Mouse (Mus musculus): ENCODE data around the gene Pdap1. TPM values are rescaled to one million over a fixed set of nuclear protein-coding genes. Genes with fewer than 3 reads are reported as not detected.
A peak's percentile ranks its signal among the peaks of the same experiment; 100 is the strongest.

Pdap1 gene
- polyA plus RNA-seq, 1 experiment from 2014 or later, result 34.0 TPM

GRCm38 (mm10) chr5:145116916-145117315 is 23.1 kb downstream of the Pdap1 start:
- 32% methylated on average over 10 of the region's 10 CpGs for WGBS (ENCODE audit: insufficient replicate concordance)
- Histone ChIP-seq H3K4me1 (ENCODE audit: insufficient read depth) (peaks cover 10% of the 10 kb centered on the region), H3K36me3 (replicated peaks; ENCODE audit: insufficient read depth, low read length) (peaks cover 9% of the 10 kb centered on the region; the same call in 1 of the 2 replicates), H3K27ac (ENCODE audit: low read depth) (peak overlapping the region; percentile 90), H3K27me3 (ENCODE audit: insufficient read depth, low read length) (no peaks in the 10 kb centered on the region), H3K9me3 (ENCODE audit: low read length) (no peaks in the 10 kb centered on the region), H3K4me3 (ENCODE audit: low read depth, low read length) (peak overlapping the region; percentile 66), H3K9ac (replicated peaks) (peak overlapping the region; percentile 28; the same call in 1 of the 2 replicates), H3K4me2 (ENCODE audit: low read depth, low read length) (peak overlapping the region; percentile 83)
- peak; percentile 16; the same call in 1 of the 2 replicates for ATAC-seq
- peak; percentile 72 for DNase-seq
- TF ChIP-seq CTCF (IDR thresholded peaks at IDR 0.05; ENCODE audit: low read depth) (peak; percentile 78), EP300 (IDR thresholded peaks at IDR 0.05; ENCODE audit: low read depth) (no peak)

- ATAC-seq (peak; percentile 14), DNase-seq (peak; percentile 52)
- Histone ChIP-seq H3K9me3 (ENCODE audit: low read length) (no peaks in the 10 kb centered on the region), H3K4me3 (ENCODE audit: low read depth, low read length) (peak overlapping the region; percentile 66), H3K4me2 (ENCODE audit: low read depth, low read length) (peak overlapping the region; percentile 83), H3K36me3 (replicated peaks; ENCODE audit: insufficient read depth, low read length) (peaks cover 5% of the 10 kb centered on the region; the same call in 1 of the 2 replicates), H3K9ac (replicated peaks) (peak overlapping the region; percentile 82; the same call in 1 of the 2 replicates), H3K27ac (ENCODE audit: low read depth) (peak overlapping the region; percentile 90), H3K4me1 (ENCODE audit: insufficient read depth) (peaks cover 10% of the 10 kb centered on the region), H3K27me3 (ENCODE audit: insufficient read depth, low read length) (no peaks in the 10 kb centered on the region)
- TF ChIP-seq CTCF (IDR thresholded peaks at IDR 0.05; ENCODE audit: low read depth) (no peak), EP300 (IDR thresholded peaks at IDR 0.05; ENCODE audit: low read depth) (peak; percentile 56; the same call in 1 of the 2 replicates)
- WGBS (ENCODE audit: insufficient replicate concordance), result 9% methylated on average over 4 of the region's 4 CpGs
These were observed 23.7 kb downstream of the Pdap1 start for GRCm38 (mm10) chr5:145116316-145116715.

GRCm38 (mm10) chr5:145115736-145116135 is 24.3 kb downstream of the Pdap1 start:
- peaks cover 10% of the 10 kb centered on the region for H3K4me1 ChIP-seq (ENCODE audit: insufficient read depth)
- 63% methylated on average over 5 of the region's 5 CpGs for WGBS (ENCODE audit: insufficient replicate concordance)
- peak overlapping the region; percentile 90 for H3K27ac ChIP-seq (ENCODE audit: low read depth)
- TF ChIP-seq EP300 (IDR thresholded peaks at IDR 0.05; ENCODE audit: low read depth) (no peak), CTCF (IDR thresholded peaks at IDR 0.05; ENCODE audit: low read depth) (no peak)
- H3K36me3 ChIP-seq (replicated peaks; ENCODE audit: insufficient read depth, low read length), result 0 out of 2 replicates have a peak, but pooled peaks cover 3% of the 10 kb centered on the region
- ATAC-seq (no peak), DNase-seq (no peak)
- H3K9me3 ChIP-seq (ENCODE audit: low read length), result no peaks in the 10 kb centered on the region
- peak overlapping the region; percentile 82; the same call in 1 of the 2 replicates for H3K9ac ChIP-seq (replicated peaks)
- H3K4me2 ChIP-seq (ENCODE audit: low read depth, low read length), result peak overlapping the region; percentile 83
- peak overlapping the region; percentile 66 for H3K4me3 ChIP-seq (ENCODE audit: low read depth, low read length)
- no peaks in the 10 kb centered on the region for H3K27me3 ChIP-seq (ENCODE audit: insufficient read depth, low read length)

- H3K27ac ChIP-seq (ENCODE audit: low read depth), result peak overlapping the region; percentile 90
- peak; percentile 74 for DNase-seq
These were observed 25.2 kb downstream of the Pdap1 start for GRCm38 (mm10) chr5:145114606-145115473.

GRCm38 (mm10) chr5:145114071-145114605 is 25.9 kb downstream of the Pdap1 start, which contains the start of gene Arpc1b:
Gene Arpc1b (plus strand): TSS chr5:145114215.
- Histone ChIP-seq H3K27me3 (ENCODE audit: insufficient read depth, low read length) (no peaks in the 10 kb centered on the region), H3K4me3 (ENCODE audit: low read depth, low read length) (peak within 1 kb of the TSS; percentile 66), H3K4me1 (ENCODE audit: insufficient read depth) (peaks cover 10% of the 10 kb centered on the region), H3K4me2 (ENCODE audit: low read depth, low read length) (peak within 1 kb of the TSS; percentile 83), H3K36me3 (replicated peaks; ENCODE audit: insufficient read depth, low read length) (peaks cover 4% of the 10 kb centered on the region; the same call in 1 of the 2 replicates), H3K9me3 (ENCODE audit: low read length) (no peaks in the 10 kb centered on the region), H3K9ac (replicated peaks) (peak within 1 kb of the TSS; percentile 82), H3K27ac (ENCODE audit: low read depth) (peak within 1 kb of the TSS; percentile 90)
- DNase-seq (peak; percentile 85), ATAC-seq (peak; percentile 73)
- 0% methylated on average over 28 of the region's 53 CpGs for WGBS (ENCODE audit: insufficient replicate concordance)
- TF ChIP-seq CTCF (IDR thresholded peaks at IDR 0.05; ENCODE audit: low read depth), result no peak
- TF ChIP-seq EP300 (IDR thresholded peaks at IDR 0.05; ENCODE audit: low read depth), result no peak

More at GRCm38 (mm10) chr5:145114606-145115473, 25.2 kb downstream of the Pdap1 start:
- H3K27me3 ChIP-seq (ENCODE audit: insufficient read depth, low read length), result no peaks in the 10 kb centered on the region
- H3K4me1 ChIP-seq (ENCODE audit: insufficient read depth), result peaks cover 10% of the 10 kb centered on the region
- 10% methylated on average over 36 of the region's 40 CpGs for WGBS (ENCODE audit: insufficient replicate concordance)
- H3K4me2 ChIP-seq (ENCODE audit: low read depth, low read length), result peak overlapping the region; percentile 83
- H3K9ac ChIP-seq (replicated peaks), result peak overlapping the region; percentile 82
- peak; percentile 62 for ATAC-seq
- 0 out of 2 replicates have a peak, but pooled peaks cover 3% of the 10 kb centered on the region for H3K36me3 ChIP-seq (replicated peaks; ENCODE audit: insufficient read depth, low read length)
- TF ChIP-seq EP300 (IDR thresholded peaks at IDR 0.05; ENCODE audit: low read depth), result no peak
- TF ChIP-seq CTCF (IDR thresholded peaks at IDR 0.05; ENCODE audit: low read depth), result no peak
- no peaks in the 10 kb centered on the region for H3K9me3 ChIP-seq (ENCODE audit: low read length)
- H3K4me3 ChIP-seq (ENCODE audit: low read depth, low read length), result peak overlapping the region; percentile 66

GRCm38 (mm10) chr5:145113416-145113815 is 26.6 kb downstream of the Pdap1 start:
- 31% methylated on average over 2 of the region's 2 CpGs for WGBS (ENCODE audit: insufficient replicate concordance)
- peak overlapping the region; percentile 90; the same call in 1 of the 2 replicates for H3K27ac ChIP-seq (ENCODE audit: low read depth)
- H3K36me3 ChIP-seq (replicated peaks; ENCODE audit: insufficient read depth, low read length), result peaks cover 8% of the 10 kb centered on the region; the same call in 1 of the 2 replicates
- peak overlapping the region; percentile 83 for H3K4me2 ChIP-seq (ENCODE audit: low read depth, low read length)
- peaks cover 10% of the 10 kb centered on the region for H3K4me1 ChIP-seq (ENCODE audit: insufficient read depth)
- DNase-seq, result no peak
- peak overlapping the region; percentile 66 for H3K4me3 ChIP-seq (ENCODE audit: low read depth, low read length)
- TF ChIP-seq CTCF (IDR thresholded peaks at IDR 0.05; ENCODE audit: low read depth) (no peak), EP300 (IDR thresholded peaks at IDR 0.05; ENCODE audit: low read depth) (no peak)
- H3K27me3 ChIP-seq (ENCODE audit: insufficient read depth, low read length), result no peaks in the 10 kb centered on the region
- ATAC-seq, result no peak
- peak overlapping the region; percentile 82; the same call in 1 of the 2 replicates for H3K9ac ChIP-seq (replicated peaks)
- no peaks in the 10 kb centered on the region for H3K9me3 ChIP-seq (ENCODE audit: low read length)
